In the genomic region with DNA sequence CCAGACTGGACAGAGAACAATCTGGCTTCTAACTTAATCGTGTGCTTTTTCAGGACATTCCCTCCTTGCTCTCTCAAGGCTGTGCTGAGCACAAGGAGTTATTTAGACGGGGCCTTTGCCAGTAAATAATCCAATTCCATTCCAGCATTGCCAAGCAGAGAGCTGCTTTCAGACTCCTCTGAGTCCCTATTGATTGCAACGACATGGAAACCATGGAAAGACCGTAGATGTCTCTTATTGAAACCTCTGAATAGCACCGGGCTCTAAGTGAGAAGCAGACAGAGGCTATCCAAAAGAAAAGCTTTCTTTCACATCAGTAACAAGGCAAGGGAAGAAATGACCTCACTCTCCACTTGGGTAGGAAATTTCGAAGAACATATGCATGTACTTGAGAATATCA, we compare ENCODE assay signal across 18 mouse cellular contexts. TPM values are rescaled to one million over a fixed set of nuclear protein-coding genes. Genes with fewer than 3 reads are reported as not detected.
DNase-seq lines count a peak whose midpoint lies in the region; TF ChIP-seq lines count a peak whose summit lies in the region.
"Had no signal": no experiment of that assay in that cellular context is flagged by ENCODE, and none has a peak within 500 bp of the region (broad histone marks: within the 10 kb centered on the region; RNA-seq: fewer than 3 reads in every experiment).

No protein-coding gene starts in this region.

- DNase-seq in frontal cortex, postnatal 10 days (ENCODE audit: low spot score in 2 of 2), result peak; percentile 12 to 26
- no peak for DNase-seq in frontal cortex, postnatal 36 days (ENCODE audit: low spot score in 2 of 2)
- DNase-seq in layer of hippocampus, postnatal 10 days (ENCODE audit: low spot score in 2 of 2), result peak; percentile 10 to 22
- no peak for DNase-seq in layer of hippocampus, adult 9-10 months (ENCODE audit: low spot score)
- no peak for DNase-seq in testis, postnatal 10 days (ENCODE audit: low spot score)
- DNase-seq in cerebellum, postnatal 25 days, result no peak
- no peak for DNase-seq in heart, adult 11 months
- DNase-seq: cerebellum, adult 11 months; cerebellum, postnatal 36 days; kidney, adult 9 months; lung, adult 2 months; right cerebral cortex, postnatal 14 days; thymus, adult 18-20 months had no signal

- no peak overlapping the region for H3K4me3 ChIP-seq in testis, adult 2 months (ENCODE audit: control insufficient read depth, low read depth, low read length)
- H3K4me3 ChIP-seq: embryonic facial prominence, embryonic 12.5 days; heart, embryonic 15.5 days had no signal

- H3K27ac ChIP-seq in testis, adult 2 months (ENCODE audit: control insufficient read depth, insufficient read depth, low read depth, low read length), result peak overlapping the region; percentile 49; the same call in 1 of the 2 replicates
- H3K27ac ChIP-seq: embryonic facial prominence, embryonic 12.5 days; heart, embryonic 15.5 days; macrophage had no signal

- no peak for TF ChIP-seq CTCF in testis, adult 2 months (IDR thresholded peaks at IDR 0.05; ENCODE audit: control insufficient read depth, insufficient read depth, insufficient replicate concordance, low read depth, low read length)

- no peaks in the 10 kb centered on the region for H3K36me3 ChIP-seq in testis, adult 2 months (ENCODE audit: control insufficient read depth, insufficient read depth, low read length)
- H3K36me3 ChIP-seq: embryonic facial prominence, embryonic 12.5 days; heart, embryonic 15.5 days had no signal

- no peak for TF ChIP-seq POLR2A in testis, adult 2 months (IDR thresholded peaks at IDR 0.05; ENCODE audit: control insufficient read depth, low read depth, low read length)

- H3K27me3 ChIP-seq in testis, adult 2 months (ENCODE audit: control insufficient read depth, insufficient read depth, low read length), result no peaks in the 10 kb centered on the region
- H3K27me3 ChIP-seq: embryonic facial prominence, embryonic 12.5 days; heart, embryonic 15.5 days had no signal

- no peaks in the 10 kb centered on the region for H3K4me1 ChIP-seq in testis, adult 2 months (ENCODE audit: control insufficient read depth, insufficient read depth, low read length)
- H3K4me1 ChIP-seq: embryonic facial prominence, embryonic 12.5 days; heart, embryonic 15.5 days had no signal

RNA-seq across cellular contexts. Expression of gene Nkain2, which starts 8.3 kb away (rescaled TPM):
- 10 to 100 TPM; 30.7 TPM for total RNA-seq in layer of hippocampus, postnatal 10 days (2021)
- polyA plus RNA-seq in testis, adult 2 months (2012; rRNA removed), result 0.32 and 0.98 TPM in 2 replicates
- total RNA-seq: granulocyte monocyte progenitor cell, adult 5-6 weeks had no signal
- polyA plus RNA-seq: macrophage had no signal

Comparison
In these comparisons a context has a peak if more than half of its experiments do, and no peak if none do; other contexts are left out.
1. DNase-seq: peak in frontal cortex, postnatal 10 days (2 of 2) and layer of hippocampus, postnatal 10 days (2 of 2); none in frontal cortex, postnatal 36 days (0 of 2), layer of hippocampus, adult 9-10 months (single experiment), testis, postnatal 10 days (single experiment), cerebellum, postnatal 25 days (0 of 2) and heart, adult 11 months (single experiment).